Comparison of ENCODE assay signal across 8 mouse cellular contexts in genomic region chr8:87235341-87236075, GRCm38 (mm10).
A peak's percentile ranks its signal among the peaks of the same experiment; 100 is the strongest.
DNase-seq lines count a peak whose midpoint lies in the region; ATAC-seq lines count a peak whose summit lies in the region.

No protein-coding gene starts in this region.

- 0 out of 2 replicates have a peak overlapping the region, but pooled peaks have one; percentile 31 for H3K9ac ChIP-seq in intestine, embryonic 16.5 days (ENCODE audit: low read depth, low read length)
- H3K9ac ChIP-seq in neural tube, embryonic 11.5 days (ENCODE audit: low read length), result no peak overlapping the region; the same call in 1 of the 2 replicates

- no peak for ATAC-seq in intestine, embryonic 16.5 days
- peak; percentile 46; the same call in 1 of the 2 replicates for ATAC-seq in neural tube, embryonic 11.5 days (ENCODE audit: insufficient read depth, low FRiP score, low TSS enrichment)
- ATAC-seq in inflammation-experienced regulatory T-cells, adult 6 months, result no peak

- H3K4me3 ChIP-seq in intestine, embryonic 16.5 days (ENCODE audit: low read length), result peak overlapping the region; percentile 30
- H3K4me3 ChIP-seq in neural tube, embryonic 11.5 days (ENCODE audit: low read depth, low read length), result no peak overlapping the region

- no peak overlapping the region for H3K27ac ChIP-seq in intestine, embryonic 16.5 days (ENCODE audit: low read length)
- no peak overlapping the region for H3K27ac ChIP-seq in neural tube, embryonic 11.5 days (ENCODE audit: low read depth, low read length)

- peak; percentile 49 for DNase-seq in layer of hippocampus, adult 11-12 months (ENCODE audit: low spot score)
- DNase-seq in layer of hippocampus, adult 9-10 months (ENCODE audit: low spot score), result no peak
- peak; percentile 53 for DNase-seq in embryo, embryonic 11.5 days (ENCODE audit: low read depth, low spot score)
- DNase-seq in neural tube, embryonic 11.5 days (ENCODE audit: low spot score), result peak; percentile 33
- DNase-seq in spleen, postnatal 36 days (ENCODE audit: low spot score in 2 of 2), result no peak
- no peak for DNase-seq in adrenal gland, adult 2 months

- 0 out of 2 replicates have a peak, but pooled peaks cover 5% of the 10 kb centered on the region for H3K4me1 ChIP-seq in intestine, embryonic 16.5 days (ENCODE audit: control insufficient read depth, insufficient read depth, low read length)
- peaks cover 5% of the 10 kb centered on the region; the same call in 1 of the 2 replicates for H3K4me1 ChIP-seq in neural tube, embryonic 11.5 days (ENCODE audit: control insufficient read depth, insufficient read depth, low read length)

- 33% methylated on average over 18 of the region's 18 CpGs for WGBS in intestine, embryonic 16.5 days
- WGBS in neural tube, embryonic 11.5 days, result 42% methylated on average over 18 of the region's 18 CpGs

- no peaks in the 10 kb centered on the region for H3K9me3 ChIP-seq in intestine, embryonic 16.5 days (ENCODE audit: control insufficient read depth, low read length)
- no peaks in the 10 kb centered on the region for H3K9me3 ChIP-seq in neural tube, embryonic 11.5 days (ENCODE audit: control insufficient read depth, low read length)

- H3K4me2 ChIP-seq in intestine, embryonic 16.5 days (ENCODE audit: low read depth, low read length), result peak overlapping the region; percentile 49
- peak overlapping the region; percentile 27 for H3K4me2 ChIP-seq in neural tube, embryonic 11.5 days (ENCODE audit: low read depth)

- no peaks in the 10 kb centered on the region for H3K27me3 ChIP-seq in intestine, embryonic 16.5 days (replicated peaks; ENCODE audit: control insufficient read depth, insufficient read depth, low read length)
- no peaks in the 10 kb centered on the region for H3K27me3 ChIP-seq in neural tube, embryonic 11.5 days (ENCODE audit: control insufficient read depth, insufficient read depth, low read length)

- H3K36me3 ChIP-seq in intestine, embryonic 16.5 days (ENCODE audit: control insufficient read depth, insufficient read depth, low read length), result no peaks in the 10 kb centered on the region
- H3K36me3 ChIP-seq in neural tube, embryonic 11.5 days (ENCODE audit: control insufficient read depth, insufficient read depth, low read length), result no peaks in the 10 kb centered on the region

Comparison
In these comparisons a context has a peak if more than half of its experiments do, and no peak if none do; other contexts are left out.
1. DNase-seq: peak in layer of hippocampus, adult 11-12 months (single experiment), embryo, embryonic 11.5 days (single experiment) and neural tube, embryonic 11.5 days (single experiment); none in layer of hippocampus, adult 9-10 months (single experiment), spleen, postnatal 36 days (0 of 2) and adrenal gland, adult 2 months (single experiment).